Mouse (Mus musculus) v-Abl transformed pro-B cells (cell line): Measurements from ENCODE around the gene Zfp462.
"Not testable (repeated sequence)": the region's sequence is repeated elsewhere in the genome, so short reads cannot be mapped to it uniquely, and the experiment has no call there.

Experiments
- in situ Hi-C, 2 experiments: fragments of 400-800 bp; cut with MboI; formaldehyde crosslinking; loops; one replicate each; pipeline ENCODE4 v1.15.1; 2025; ENCODE audit not compliant: unreplicated experiment in 2 of 2

Zfp462 gene

DNA sequence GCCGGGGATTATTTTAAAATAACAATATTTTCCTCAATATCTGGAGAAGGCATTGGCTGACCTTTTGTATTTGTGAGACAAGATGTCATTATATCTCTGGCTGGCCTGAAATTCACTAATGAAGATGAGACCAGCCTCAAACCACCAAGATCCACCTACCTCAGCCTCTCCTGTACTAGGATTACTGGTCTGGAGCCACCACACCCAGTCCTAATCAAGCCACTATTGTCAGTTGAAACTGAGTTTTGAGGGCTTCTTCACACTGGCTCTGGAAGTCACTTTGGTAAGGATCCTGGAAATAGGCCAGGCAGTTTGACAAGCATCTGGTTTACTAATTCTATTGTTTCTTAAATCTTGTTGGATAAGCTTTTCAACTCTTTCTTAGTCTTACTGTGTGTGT is 43.1 kb downstream of the Zfp462 start:
- in situ Hi-C loops, result no loop called here

DNA sequence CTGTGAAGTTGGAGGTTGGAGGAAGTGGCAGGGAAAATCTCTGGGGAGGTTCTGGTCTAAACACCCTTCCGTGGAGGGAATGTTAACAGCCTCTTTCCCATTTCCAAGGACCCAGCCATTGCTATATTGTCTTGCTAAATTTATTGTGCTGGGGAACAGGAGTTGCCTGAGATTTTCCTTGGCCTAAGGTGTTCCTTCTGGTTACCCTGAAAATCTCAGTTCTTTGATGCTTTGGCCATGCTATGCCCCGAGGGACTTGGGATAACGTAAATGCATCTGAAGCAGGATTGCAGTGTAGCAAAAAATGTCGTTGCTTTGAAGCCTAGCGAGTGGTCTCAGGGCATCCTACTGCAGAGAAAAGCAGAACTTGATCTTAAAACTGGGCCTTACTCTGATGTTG is 47.1 kb downstream of the Zfp462 start:
- in situ Hi-C loops, result no loop called here

DNA sequence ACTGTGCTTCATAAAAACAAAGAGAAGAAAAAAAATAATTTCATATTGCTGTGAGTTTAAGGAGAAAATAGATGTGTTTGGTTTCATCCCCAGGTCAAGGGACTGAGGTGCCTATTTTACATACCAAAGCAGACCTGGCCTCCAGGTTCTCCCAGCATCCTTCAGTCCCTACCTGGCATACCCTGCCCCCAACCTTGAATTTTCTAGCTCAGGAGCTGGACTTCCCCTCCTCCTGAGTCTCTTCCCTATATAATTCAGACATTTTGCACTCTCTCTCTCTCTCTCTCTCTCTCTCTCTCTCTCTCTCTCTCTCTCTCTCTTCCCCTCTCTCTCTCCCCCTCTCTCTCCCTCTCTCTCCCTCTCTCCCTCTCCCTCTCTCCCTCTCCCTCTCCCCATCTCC is 48.2 kb downstream of the Zfp462 start:
- in situ Hi-C loops, result not testable (repeated sequence)

- in situ Hi-C loops, result no loop called here
These were observed 50.4 kb downstream of the Zfp462 start for GRCm38 (mm10) chr4:54995258-54995657.

DNA sequence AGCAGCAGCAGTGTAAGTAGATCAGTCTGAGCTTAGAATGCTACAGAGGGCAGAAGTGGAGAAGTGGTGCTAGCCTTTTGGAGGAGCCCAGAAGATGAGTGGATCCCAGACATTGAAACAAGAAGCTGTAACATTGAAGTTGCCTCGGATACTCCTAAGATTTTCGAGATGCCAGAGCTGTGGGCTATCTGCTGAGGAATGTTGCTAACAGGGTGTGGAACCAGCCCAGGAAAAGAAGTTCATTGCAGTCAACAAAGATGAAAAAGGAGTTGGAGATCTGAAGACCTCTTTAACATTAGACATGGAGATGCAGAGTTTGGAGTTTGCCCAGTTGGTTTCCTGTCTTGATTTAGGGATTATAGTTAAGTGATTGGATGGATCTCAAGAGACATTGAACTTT is 51.2 kb downstream of the Zfp462 start:
- in situ Hi-C loops, result no loop called here

- in situ Hi-C loops, result no loop called here
These were observed 53.4 kb downstream of the Zfp462 start for GRCm38 (mm10) chr4:54998146-54998841.

DNA sequence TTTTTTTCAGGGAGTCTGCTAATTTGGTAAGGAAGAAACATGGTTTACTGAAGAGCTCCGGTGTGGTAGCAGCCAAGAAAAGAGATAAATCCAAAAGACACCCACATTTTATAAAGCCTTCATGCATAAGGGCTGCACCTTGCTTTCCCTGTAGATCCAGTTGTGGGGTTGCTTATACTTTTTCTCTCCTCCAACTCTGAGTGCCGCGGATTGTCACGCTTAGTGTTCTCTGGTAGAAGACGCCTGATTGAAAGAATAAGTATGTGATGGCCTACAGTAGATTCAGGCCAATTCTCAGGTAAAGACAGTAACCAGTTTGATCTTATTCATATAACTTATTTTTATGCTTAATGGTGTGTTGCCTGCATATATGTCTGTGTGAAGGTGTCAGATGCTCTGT is 54.7 kb downstream of the Zfp462 start:
- in situ Hi-C loops, result no loop called here

DNA sequence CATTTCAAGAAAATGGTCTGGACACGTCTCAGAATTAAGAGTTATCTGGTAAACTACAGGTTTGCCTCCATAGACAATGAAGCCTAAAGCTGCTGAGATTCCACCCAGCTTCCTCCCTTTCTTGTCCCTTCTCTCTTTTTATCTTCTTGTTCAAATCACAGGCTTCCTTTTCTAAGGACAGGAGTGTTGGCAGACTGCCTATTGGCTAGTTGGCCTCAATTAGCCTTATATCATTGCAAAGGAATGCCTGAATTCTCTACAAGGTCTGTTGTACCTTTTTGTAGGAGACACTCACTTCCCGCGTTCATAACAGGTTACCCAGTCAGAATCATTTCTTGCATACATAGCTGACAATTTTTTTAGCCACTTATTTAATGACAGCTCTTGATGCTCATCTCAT is 56.5 kb downstream of the Zfp462 start:
- in situ Hi-C loops, result no loop called here

- in situ Hi-C loops, result no loop called here
These were observed 58.3 kb downstream of the Zfp462 start for GRCm38 (mm10) chr4:55003128-55003527.

GRCm38 (mm10) chr4:55005066-55005465 is 60.2 kb downstream of the Zfp462 start:
- in situ Hi-C loops, result no loop called here

GRCm38 (mm10) chr4:55005521-55005969 is 60.7 kb downstream of the Zfp462 start:
- in situ Hi-C loops, result no loop called here

DNA sequence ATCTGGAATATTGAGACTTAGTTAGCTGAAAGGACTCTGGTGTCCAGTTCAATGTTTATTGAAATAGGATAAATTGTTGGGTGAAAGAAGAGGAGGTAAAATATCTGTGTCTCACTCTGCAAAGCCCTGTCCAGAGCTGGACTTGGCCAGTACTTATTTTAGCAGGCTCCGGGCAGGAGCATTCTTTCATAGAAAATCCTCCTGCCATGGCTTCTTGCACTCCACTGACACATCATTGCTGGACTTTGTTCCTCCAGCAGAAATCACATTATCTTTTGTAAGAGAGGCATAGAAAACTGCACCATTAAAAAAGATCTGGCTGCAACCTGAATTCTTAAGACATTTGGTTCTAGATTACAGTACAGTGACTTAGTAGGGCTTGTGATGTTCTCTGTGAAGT is 61.2 kb downstream of the Zfp462 start:
- in situ Hi-C loops, result no loop called here

DNA sequence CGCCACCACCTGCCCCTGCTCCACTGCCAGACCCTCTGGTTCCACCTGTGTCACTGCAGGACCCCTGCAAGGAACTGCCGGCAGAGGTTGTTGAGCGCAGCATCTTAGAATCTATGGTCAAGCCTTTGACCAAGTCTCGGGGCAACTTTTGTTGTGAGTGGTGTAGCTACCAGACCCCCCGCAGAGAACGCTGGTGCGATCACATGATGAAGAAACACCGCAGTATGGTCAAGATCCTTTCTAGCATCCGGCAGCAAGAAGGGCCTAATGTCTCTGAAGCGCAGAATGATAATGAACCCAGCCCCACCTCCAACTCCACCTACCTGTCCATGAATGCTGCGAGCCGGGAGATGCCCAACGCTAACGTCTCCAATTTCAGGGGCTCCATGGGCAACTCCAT is 63.8 kb downstream of the Zfp462 start:
- in situ Hi-C loops, result no loop called here

- in situ Hi-C loops, result no loop called here
These were observed 66.5 kb downstream of the Zfp462 start for GRCm38 (mm10) chr4:55011391-55011790.

- in situ Hi-C loops, result no loop called here
These were observed 68.9 kb downstream of the Zfp462 start for GRCm38 (mm10) chr4:55013563-55014248.

GRCm38 (mm10) chr4:55014731-55015463 is 70.0 kb downstream of the Zfp462 start:
- in situ Hi-C loops, result no loop called here

- in situ Hi-C loops, result no loop called here
These were observed 70.7 kb downstream of the Zfp462 start for GRCm38 (mm10) chr4:55015517-55015916.

- in situ Hi-C loops, result no loop called here
These were observed 81.3 kb downstream of the Zfp462 start for GRCm38 (mm10) chr4:55026109-55026646.

- in situ Hi-C loops, result no loop called here
These were observed 85.6 kb downstream of the Zfp462 start for GRCm38 (mm10) chr4:55030401-55030800.

- in situ Hi-C loops, result no loop called here
These were observed 87.6 kb downstream of the Zfp462 start for GRCm38 (mm10) chr4:55032317-55032930.

DNA sequence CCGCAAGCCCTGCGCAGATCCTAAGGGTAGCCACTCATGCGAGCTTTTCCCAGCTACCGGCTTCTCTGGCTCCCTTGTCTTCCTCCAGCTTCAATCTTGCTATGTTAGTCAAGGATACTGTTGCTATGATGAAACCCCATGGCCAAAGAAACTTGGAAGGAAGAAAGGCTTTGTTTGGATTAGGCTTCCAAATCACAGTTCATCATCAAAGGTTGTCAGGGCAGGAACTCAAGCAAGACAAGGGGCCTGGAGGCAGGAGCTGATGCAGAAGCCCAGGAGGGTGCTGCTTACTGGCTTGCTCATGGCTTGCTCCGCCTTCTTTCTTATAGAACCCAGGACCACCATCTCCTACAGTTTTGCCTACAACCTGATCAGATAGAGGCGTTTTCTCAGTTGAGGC is 88.6 kb downstream of the Zfp462 start:
- in situ Hi-C loops, result no loop called here
